Mouse (Mus musculus) ES-E14 (cell line): ENCODE data around the gene Dusp12. TPM values are rescaled to one million over a fixed set of nuclear protein-coding genes. Genes with fewer than 3 reads are reported as not detected.

ENCODE experiments used
- DNase-seq: peaks from one replicate; pipeline ENCODE4 v3.0.0-alpha.2; 2013; ENCODE audit warnings: low read depth, low spot score
- H3K27ac ChIP-seq: 2 replicates; pipeline ENCODE4 v1.5.1; 2012; ENCODE audit warnings: low read depth, mild to moderate bottlenecking, low read length, moderate library complexity, mixed read lengths; ENCODE audit not compliant: poor library complexity, insufficient read depth, severe bottlenecking
- H3K36me3 ChIP-seq: 2 replicates; pipeline ENCODE4 v1.6.1; 2012; ENCODE audit warnings: mild to moderate bottlenecking, low read length, moderate library complexity, mixed read lengths; ENCODE audit not compliant: control insufficient read depth, poor library complexity, insufficient read depth, severe bottlenecking
- H3K4me1 ChIP-seq, 2 experiments: fragments of 150-350 bp in 1 of 2; sonication (generic) in 1 of 2; 2 replicates each; pipeline ENCODE4 v1.6.1; 2012; ENCODE audit warnings: low read length in 2 of 2, mild to moderate bottlenecking in 1 of 2, mixed read lengths in 1 of 2; ENCODE audit not compliant: control insufficient read depth in 2 of 2, insufficient read depth in 2 of 2, poor library complexity in 1 of 2
- H3K4me3 ChIP-seq, 2 experiments: fragments of 150-350 bp in 1 of 2; sonication (generic) in 1 of 2; 2 replicates each; pipeline ENCODE4 v1.5.1; 2012; ENCODE audit warnings: low read length in 2 of 2, low read depth in 1 of 2, mild to moderate bottlenecking in 1 of 2, mixed read lengths in 1 of 2; ENCODE audit not compliant: insufficient read depth in 1 of 2, poor library complexity in 1 of 2, severe bottlenecking in 1 of 2
- H3K9ac ChIP-seq: 2 replicates; pipeline ENCODE4 v1.6.1; 2012; ENCODE audit warnings: low read depth, mild to moderate bottlenecking, low read length, mixed read lengths; ENCODE audit not compliant: poor library complexity, insufficient read depth, severe bottlenecking
- H3K9me3 ChIP-seq: fragments of 150-350 bp; sonication (generic); 2 replicates; pipeline ENCODE4 v1.6.1; 2012; ENCODE audit warnings: low read depth, mild to moderate bottlenecking, low read length; ENCODE audit not compliant: control insufficient read depth, insufficient read depth
- CHD2 ChIP-seq: IDR thresholded peaks from 2 replicates; pipeline ENCODE4 v1.6.1; 2014; ENCODE audit warnings: mild to moderate bottlenecking, low read depth, low read length, inconsistent platforms
- HCFC1 ChIP-seq: IDR thresholded peaks from 2 replicates; pipeline ENCODE4 v1.6.1; 2012; ENCODE audit warnings: low read length, inconsistent platforms, borderline replicate concordance; ENCODE audit not compliant: insufficient read depth
- MAFK ChIP-seq: IDR thresholded peaks from 2 replicates; pipeline ENCODE4 v1.6.1; 2014; ENCODE audit warnings: mild to moderate bottlenecking, low read depth, low read length, inconsistent platforms; ENCODE audit not compliant: insufficient read depth
- ZC3H11A ChIP-seq: IDR thresholded peaks from 2 replicates; pipeline ENCODE4 v1.6.1; 2012; ENCODE audit warnings: low read depth, mild to moderate bottlenecking, inconsistent platforms, low read length, borderline replicate concordance
- ZNF384 ChIP-seq: IDR thresholded peaks from 2 replicates; pipeline ENCODE4 v1.6.1; 2012; ENCODE audit warnings: low read depth, low read length, inconsistent platforms
- in situ Hi-C, 2 experiments: fragments of 600-800 bp; cut with MboI; formaldehyde crosslinking; loops; one replicate each; pipeline ENCODE4 v1.15.1; 2025; ENCODE audit warnings: low sequenced_read_pairs in 2 of 2, inconsistent platforms in 1 of 2; ENCODE audit not compliant: unreplicated experiment in 2 of 2
- total RNA-seq: library from RNA; depleted of rRNA; stranded (reverse); fragments of 300-350 nt; gene quantifications from 2 replicates; pipeline ENCODE4 v1.2.3, GENCODE M21; 2012; rRNA removed

The Dusp12 gene
- total RNA-seq, 1 experiment = 47.6 TPM

- H3K4me1 ChIP-seq = no peaks in the 10 kb centered on the region
- no peak overlapping the region for H3K27ac ChIP-seq
- H3K9ac ChIP-seq = no peak overlapping the region
- no peaks in the 10 kb centered on the region for H3K9me3 ChIP-seq
- no peak for TF ChIP-seq ZC3H11A
- no peak for TF ChIP-seq CHD2
- no peak for TF ChIP-seq ZNF384
- TF ChIP-seq MAFK = no peak
- no peak for TF ChIP-seq HCFC1
- peaks cover 16% of the 10 kb centered on the region for H3K36me3 ChIP-seq
- DNase-seq = no peak
- H3K4me3 ChIP-seq = no peak overlapping the region
- in situ Hi-C loops = no loop called here
These were observed 50.6 kb downstream of the Dusp12 start for GRCm38 (mm10) chr1:170834756-170835155.

GRCm38 (mm10) chr1:170829781-170830180, 55.6 kb downstream of the Dusp12 start:
- no peak overlapping the region for H3K9ac ChIP-seq
- in situ Hi-C loops = no loop called here
- H3K4me3 ChIP-seq = no peak overlapping the region
- H3K27ac ChIP-seq = no peak overlapping the region
- H3K36me3 ChIP-seq = peaks cover 10% of the 10 kb centered on the region
- H3K4me1 ChIP-seq = no peaks in the 10 kb centered on the region
- DNase-seq = no peak
- TF ChIP-seq HCFC1 (no peak), ZC3H11A (no peak)
- H3K9me3 ChIP-seq = no peaks in the 10 kb centered on the region

- Histone ChIP-seq H3K9me3 (no peaks in the 10 kb centered on the region), H3K36me3 (peaks cover 8% of the 10 kb centered on the region), H3K9ac (no peak overlapping the region), H3K4me3 (no peak overlapping the region), H3K4me1 (no peaks in the 10 kb centered on the region), H3K27ac (no peak overlapping the region)
- in situ Hi-C loops = no loop called here
- TF ChIP-seq ZNF384 = no peak
- no peak for TF ChIP-seq CHD2
- no peak for TF ChIP-seq HCFC1
- no peak for TF ChIP-seq MAFK
- TF ChIP-seq ZC3H11A = no peak
- DNase-seq = no peak
These were observed 56.0 kb downstream of the Dusp12 start for GRCm38 (mm10) chr1:170829344-170829743.

Other genes starting within 250 kb of the Dusp12 start
- 1.1 and 2.2 TPM in 2 replicates for gene Olfml2b, start 241.0 kb downstream of the Dusp12 start, total RNA-seq
- gene Atf6, start 17.8 kb downstream of the Dusp12 start, total RNA-seq = 33.2 and 39.0 TPM in 2 replicates
- gene Gm26620, start 475 bp downstream of the Dusp12 start, total RNA-seq = 2.8 and 3.5 TPM in 2 replicates
- gene Fcrlb, start 27.4 kb upstream of the Dusp12 start, total RNA-seq = 0.16 TPM in 1 of 2 replicates, not detected in the other
- not detected in 2 replicates for gene Fcrla, start 42.0 kb upstream of the Dusp12 start, total RNA-seq
- 2.4 and 4.5 TPM in 2 replicates for gene Fcgr2b, start 91.0 kb upstream of the Dusp12 start, total RNA-seq
- 0.49 TPM in 1 of 2 replicates, not detected in the other for gene Fcgr4, start 133.4 kb upstream of the Dusp12 start, total RNA-seq
- gene Fcgr3, start 179.4 kb upstream of the Dusp12 start, total RNA-seq = 0.32 and 0.40 TPM in 2 replicates
- not detected in 2 replicates for gene Cfap126, start 228.4 kb upstream of the Dusp12 start, total RNA-seq